Mouse (Mus musculus): Measurements from ENCODE around the gene Stard7. TPM values are rescaled to one million over a fixed set of nuclear protein-coding genes. Genes with fewer than 3 reads are reported as not detected.
"Not testable (repeated sequence)": the region's sequence is repeated elsewhere in the genome, so short reads cannot be mapped to it uniquely, and the experiment has no call there.

The Stard7 gene
- total RNA-seq (2021), result 100 to 1,000 TPM in 1 of 2 experiments, 10 to 100 TPM in 1; 81.9 to 100 TPM
- long read RNA-seq, experiment 1, transcript Stard7-202 (8 exons, 3,116 nt), result major isoform, 133 of 146 reads
- long read RNA-seq, experiment 1, partial matches to known transcripts, result 1 of 146 reads
- long read RNA-seq, experiment 1, other reads (novel, unspliced or antisense), result 12 of 146 reads
- long read RNA-seq, experiment 2, transcript Stard7-202 (8 exons, 3,116 nt), result major isoform, 313 of 355 reads
- long read RNA-seq, experiment 2, partial matches to known transcripts, result 25 of 355 reads
- long read RNA-seq, experiment 2, other reads (novel, unspliced or antisense), result 14 of 355 reads

GRCm38 (mm10) chr2:127269491-127270299 lies at the start of gene Stard7:
Stard7 (plus strand) TSS chr2:127270218.
- DNase-seq (ENCODE audit: low spot score in 2 of 2), result peak; percentile 87 to 88

DNA sequence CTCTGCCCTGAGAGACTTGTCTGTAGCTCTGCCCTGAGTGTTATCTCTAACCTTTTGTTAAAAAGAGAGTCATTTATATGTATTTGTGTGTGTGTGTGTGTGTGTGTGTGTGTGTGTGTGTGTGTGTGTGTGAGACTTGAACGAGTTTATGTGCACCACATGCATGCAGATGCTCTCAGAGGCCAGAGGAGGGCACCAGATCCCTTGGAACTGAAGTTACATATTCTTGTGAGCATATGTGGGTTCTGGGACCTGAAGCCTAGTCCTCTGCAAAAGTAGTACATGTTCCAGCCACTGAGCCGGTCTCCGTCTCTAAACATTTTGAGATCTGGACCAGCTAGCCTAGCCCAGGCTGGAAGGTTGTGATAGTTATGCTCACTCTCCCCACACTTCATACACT lies 44.8 kb upstream of the Stard7 start:
- DNase-seq (ENCODE audit: low spot score in 2 of 2), result no peak

DNA sequence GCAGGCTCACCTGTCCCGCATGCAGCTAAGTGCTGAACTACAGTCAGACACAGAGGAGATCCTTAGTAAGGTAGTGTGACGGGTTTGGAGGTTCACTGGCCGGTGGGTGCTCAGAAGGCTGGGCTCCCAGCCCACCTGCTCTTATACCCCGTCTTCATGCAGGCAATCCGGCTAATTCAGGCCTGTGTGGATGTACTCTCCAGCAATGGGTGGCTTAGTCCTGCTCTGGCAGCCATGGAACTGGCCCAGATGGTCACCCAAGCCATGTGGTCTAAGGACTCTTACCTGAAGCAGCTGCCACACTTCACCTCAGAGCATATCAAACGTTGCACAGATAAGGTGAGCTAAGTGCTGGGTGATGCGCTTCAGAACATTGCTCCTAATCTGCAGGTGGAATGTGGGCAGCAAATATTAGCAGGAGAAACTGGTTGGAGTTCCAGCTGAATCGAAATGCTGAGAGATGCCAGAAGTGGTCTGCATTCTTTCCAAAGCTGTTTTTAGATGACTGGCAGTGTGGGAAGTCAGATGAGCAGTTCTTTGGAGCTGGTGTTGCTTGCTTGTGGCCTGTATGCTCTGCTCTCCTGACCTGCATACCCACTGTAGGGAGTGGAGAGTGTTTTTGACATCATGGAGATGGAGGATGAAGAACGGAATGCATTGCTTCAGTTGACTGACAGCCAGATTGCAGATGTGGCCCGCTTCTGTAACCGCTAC lies 32.0 kb upstream of the Stard7 start:
- DNase-seq (ENCODE audit: low spot score in 2 of 2), result no peak

GRCm38 (mm10) chr2:127240065-127240464 lies 30.0 kb upstream of the Stard7 start:
- no peak for DNase-seq (ENCODE audit: low spot score in 2 of 2)

GRCm38 (mm10) chr2:127247592-127248333 lies 22.3 kb upstream of the Stard7 start, which contains the start of the genes Ciao1 and Tmem127:
Ciao1 (minus strand) TSS chr2:127247816.
Tmem127 (plus strand) TSS chr2:127247908.
- peak; percentile 88 to 92 for DNase-seq (ENCODE audit: low spot score in 2 of 2)

GRCm38 (mm10) chr2:127248334-127249004 lies 21.5 kb upstream of the Stard7 start:
- peak; percentile 40 to 49 for DNase-seq (ENCODE audit: low spot score in 2 of 2)

DNA sequence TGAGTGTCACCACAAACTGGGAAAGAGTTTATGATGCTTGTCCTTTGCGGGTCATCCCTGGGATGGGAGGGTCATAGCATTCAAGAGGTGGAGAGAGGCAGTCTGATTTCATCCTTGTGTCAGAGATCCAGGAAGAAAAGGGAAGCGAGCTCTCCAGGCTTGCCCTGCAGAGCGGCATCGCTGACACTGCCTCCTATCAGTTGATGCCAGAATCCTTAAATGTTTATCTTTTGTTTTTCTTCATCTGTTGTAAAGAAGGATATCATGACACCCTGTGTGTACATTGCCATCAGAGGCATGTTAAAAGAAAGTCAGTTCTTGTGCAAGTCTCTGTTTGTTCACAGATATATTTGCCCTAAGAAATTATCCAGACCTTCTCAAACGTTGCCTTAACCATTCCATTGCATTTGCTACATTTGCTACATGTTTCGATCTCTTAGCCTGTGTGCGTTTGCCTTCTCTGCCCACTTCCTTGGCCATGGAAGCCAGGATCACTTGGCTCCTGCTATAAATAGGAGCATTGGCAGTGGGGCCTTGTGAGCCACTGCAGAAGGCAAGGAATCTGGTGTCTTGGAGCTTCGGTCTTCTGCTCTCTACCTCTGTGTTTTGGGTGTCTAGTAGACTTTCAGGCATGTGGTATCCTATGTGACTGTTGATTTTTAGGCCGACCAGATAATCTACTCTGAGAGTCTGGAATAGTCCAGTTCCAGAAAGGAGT lies 19.6 kb upstream of the Stard7 start:
- no peak for DNase-seq (ENCODE audit: low spot score in 2 of 2)

DNA sequence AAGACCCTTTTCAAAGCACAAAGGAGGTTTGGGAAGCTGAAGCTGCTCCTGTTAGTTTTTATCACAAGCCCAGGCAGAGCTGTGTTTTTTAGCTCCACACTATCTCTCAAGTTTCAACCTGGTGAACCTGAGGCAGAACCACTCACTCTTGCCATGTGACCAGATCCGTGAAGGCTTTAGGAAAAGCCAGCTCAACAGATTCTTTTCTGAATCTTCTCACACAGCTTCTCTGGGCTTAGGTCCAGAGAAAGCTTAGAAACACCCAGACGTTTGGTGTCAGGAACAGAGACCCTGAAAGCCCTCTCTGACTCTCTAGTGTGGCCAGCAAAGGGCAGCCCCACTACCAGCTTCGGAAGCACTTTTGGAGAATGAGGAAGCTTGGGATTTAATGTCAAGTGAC lies 18.6 kb upstream of the Stard7 start:
- DNase-seq (ENCODE audit: low spot score in 2 of 2), result no peak

DNA sequence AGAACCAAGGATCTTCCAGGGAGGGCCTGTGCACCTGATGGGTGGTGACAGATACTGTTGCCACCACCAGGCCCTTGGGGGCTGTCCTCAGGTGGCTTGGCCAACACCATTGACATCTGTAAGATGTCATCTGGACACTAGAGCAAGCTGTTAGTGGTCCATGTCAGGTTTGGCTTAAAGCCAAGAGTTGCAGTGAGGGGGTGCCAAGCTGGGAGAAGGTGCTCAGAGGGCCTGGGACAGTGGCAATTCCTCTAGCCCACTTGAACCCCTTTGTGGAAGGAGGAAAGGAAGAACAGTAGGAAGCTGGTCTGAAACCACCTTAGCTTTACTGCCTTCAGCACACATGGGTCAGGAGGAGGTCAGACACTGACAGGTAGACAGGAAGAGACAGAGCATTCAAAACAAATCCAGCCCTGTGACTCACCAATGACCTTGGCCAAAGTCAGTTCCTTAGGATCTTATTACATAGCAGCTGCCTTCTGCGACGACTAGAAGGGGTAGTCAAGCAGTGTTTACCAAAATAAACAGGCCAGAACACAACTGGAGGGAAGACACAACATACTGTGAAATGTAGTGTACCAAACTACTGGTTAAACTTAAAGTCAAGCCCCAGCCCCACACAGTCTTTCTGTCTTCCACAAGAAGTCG lies 18.0 kb upstream of the Stard7 start:
- peak in 1 of 2 experiments; percentile 26 for DNase-seq (ENCODE audit: low spot score in 2 of 2)

DNA sequence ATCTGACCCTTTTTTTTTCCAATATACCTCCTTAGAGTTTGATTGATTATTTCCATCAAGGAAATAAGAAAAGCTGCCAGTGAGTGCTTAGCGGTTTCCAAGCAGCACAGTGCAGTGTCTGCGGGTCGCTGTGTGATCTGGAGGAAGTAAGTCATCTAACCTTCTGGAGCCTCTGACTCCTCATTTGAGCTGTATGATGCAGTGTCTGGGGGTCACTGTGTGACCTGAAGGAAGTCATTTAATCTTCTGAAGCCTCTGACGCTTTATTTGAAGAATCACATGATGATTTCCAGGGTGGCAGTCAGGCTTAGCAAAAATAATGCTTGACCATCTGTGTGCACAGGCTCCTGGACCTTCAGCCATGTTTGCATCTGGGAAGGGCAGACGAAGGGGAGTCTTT lies 17.2 kb upstream of the Stard7 start:
- no peak for DNase-seq (ENCODE audit: low spot score in 2 of 2)

GRCm38 (mm10) chr2:127254604-127255134 lies 15.3 kb upstream of the Stard7 start:
- no peak for DNase-seq (ENCODE audit: low spot score in 2 of 2)

- no peak for DNase-seq (ENCODE audit: low spot score in 2 of 2)
Measured at GRCm38 (mm10) chr2:127255294-127255693, 14.7 kb upstream of the Stard7 start.

DNA sequence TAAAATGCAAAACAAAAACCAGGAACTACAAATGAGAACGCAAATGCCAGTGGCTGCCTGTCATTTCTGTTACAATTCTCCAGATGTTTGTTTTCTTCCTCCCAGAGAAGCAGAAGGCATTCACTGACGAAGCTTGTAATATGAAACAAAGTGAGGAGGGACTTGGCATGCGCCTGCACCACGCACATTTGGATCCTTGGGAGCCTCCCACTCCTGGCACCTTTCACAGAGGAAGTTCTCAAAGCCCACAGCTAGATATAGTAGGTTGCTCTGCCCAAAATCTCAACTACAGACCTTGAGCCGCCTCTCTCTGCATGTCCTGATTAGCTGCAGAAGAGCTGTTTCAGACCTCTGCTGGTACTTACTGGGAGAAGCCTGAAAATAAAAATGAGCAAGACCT lies 10.7 kb upstream of the Stard7 start:
- DNase-seq (ENCODE audit: low spot score in 2 of 2), result no peak

GRCm38 (mm10) chr2:127262480-127262879 lies 7.5 kb upstream of the Stard7 start:
- DNase-seq (ENCODE audit: low spot score in 2 of 2), result no peak

DNA sequence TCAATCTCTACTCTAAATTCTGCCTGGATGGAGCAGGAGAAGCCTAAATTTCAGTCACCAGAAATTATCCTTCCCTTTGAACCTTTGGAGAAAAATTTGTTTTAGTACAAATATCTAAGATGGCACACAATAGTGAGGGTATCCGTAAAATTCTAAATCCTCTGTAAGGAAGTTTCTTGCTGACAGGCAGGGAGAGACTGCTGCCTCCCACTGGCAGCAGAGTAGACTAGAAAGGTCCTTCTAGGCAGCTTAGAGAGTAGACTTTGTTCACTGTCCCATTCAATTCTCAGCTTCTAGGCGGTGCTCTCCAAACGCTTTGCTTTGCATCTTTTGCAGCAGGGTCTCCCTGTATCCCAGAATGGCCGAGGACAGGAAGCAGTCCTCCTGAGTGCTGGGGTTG lies 2.2 kb upstream of the Stard7 start:
- DNase-seq (ENCODE audit: low spot score in 2 of 2), result no peak

DNA sequence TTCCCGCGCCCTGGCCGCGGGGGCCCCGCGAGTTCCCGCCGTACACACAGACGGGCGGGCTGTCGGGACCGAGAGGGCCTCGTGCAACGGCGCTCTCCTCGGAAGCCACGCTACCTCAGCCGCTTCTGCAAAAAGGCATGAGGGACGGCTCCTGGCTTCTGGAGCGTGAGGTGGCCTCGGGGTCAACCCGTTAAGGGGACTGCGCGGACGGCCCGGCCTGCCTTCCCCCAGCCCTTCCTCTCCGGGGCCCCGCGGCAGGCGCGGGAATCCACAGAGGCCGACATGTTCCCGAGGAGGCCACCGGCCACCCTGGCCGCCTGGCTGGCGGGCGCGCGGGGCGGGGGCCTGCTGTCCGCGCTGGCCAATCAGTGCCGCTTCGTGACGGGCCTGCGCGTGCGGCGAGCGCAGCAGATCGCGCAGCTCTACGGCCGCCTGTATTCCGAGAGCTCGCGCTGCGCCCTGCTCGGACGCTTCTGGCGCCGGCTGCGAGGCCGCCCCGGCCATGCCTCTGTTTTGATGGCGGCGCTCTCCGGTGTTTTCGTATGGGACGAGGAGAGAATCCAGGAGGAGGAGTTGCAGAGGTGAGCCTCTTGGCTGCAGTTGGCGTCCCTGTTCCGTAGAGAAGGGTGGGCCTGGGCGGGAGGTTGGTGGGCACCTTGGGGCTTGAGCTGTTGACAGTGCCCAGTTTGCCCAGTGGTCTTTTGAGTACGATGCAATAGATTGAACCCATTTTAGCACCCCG lies 453 bp downstream of the Stard7 start:
- peak; percentile 84 for DNase-seq (ENCODE audit: low spot score in 2 of 2)

DNA sequence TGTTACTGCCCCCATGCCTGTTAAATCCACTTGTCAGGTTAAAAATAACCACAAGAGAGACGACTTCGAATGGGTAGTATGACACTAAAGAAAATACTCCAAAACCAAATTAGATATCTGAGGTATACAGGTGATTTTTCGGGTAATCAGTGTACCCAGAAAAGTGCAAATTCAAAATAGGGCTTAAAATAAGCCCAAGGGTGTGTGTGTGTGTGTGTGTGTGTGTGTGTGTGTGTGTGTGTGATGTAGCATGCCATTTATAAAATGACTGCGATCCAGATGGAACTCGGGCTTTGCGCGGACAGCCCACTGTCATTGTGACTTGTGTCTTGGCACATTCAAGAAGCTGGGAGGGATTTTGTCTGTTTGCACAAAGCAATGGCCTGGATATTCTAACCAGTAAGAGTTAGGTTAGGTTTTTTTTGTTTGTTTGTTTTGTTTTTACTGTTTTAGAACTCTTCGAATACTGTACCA lies 1.1 kb downstream of the Stard7 start:
- DNase-seq (ENCODE audit: low spot score in 2 of 2), result no peak

- not testable (repeated sequence) for DNase-seq (ENCODE audit: low spot score in 2 of 2)
Measured at GRCm38 (mm10) chr2:127272049-127272448, 2.0 kb downstream of the Stard7 start.

Data from adrenal gland, adult 18-20 months (tissue).